Mouse (Mus musculus) layer of hippocampus, adult 9-10 months (tissue): Measurements from ENCODE around the gene Ube2q1.
"Not testable (repeated sequence)": the region's sequence is repeated elsewhere in the genome, so short reads cannot be mapped to it uniquely, and the experiment has no call there.

Experiments used
- DNase-seq: peaks from one replicate; pipeline ENCODE4 v3.0.0; 2022; ENCODE audit warnings: low spot score

Gene Ube2q1

GRCm38 (mm10) chr3:89788680-89789352 lies 15.4 kb downstream of the Ube2q1 start:
- DNase-seq: no peak

- DNase-seq: no peak
These were observed 21.2 kb downstream of the Ube2q1 start for GRCm38 (mm10) chr3:89794616-89795015.

GRCm38 (mm10) chr3:89795746-89796145 lies 22.3 kb downstream of the Ube2q1 start:
- no peak for DNase-seq

- DNase-seq: no peak
These were observed 22.9 kb downstream of the Ube2q1 start for GRCm38 (mm10) chr3:89796358-89796757.

- no peak for DNase-seq
These were observed 25.1 kb downstream of the Ube2q1 start for GRCm38 (mm10) chr3:89798518-89798917.

- no peak for DNase-seq
These were observed 26.1 kb downstream of the Ube2q1 start for GRCm38 (mm10) chr3:89799476-89799875.

GRCm38 (mm10) chr3:89800078-89800477 lies 26.7 kb downstream of the Ube2q1 start:
- DNase-seq: not testable (repeated sequence)

GRCm38 (mm10) chr3:89800774-89801506 lies 27.5 kb downstream of the Ube2q1 start:
- no peak for DNase-seq

GRCm38 (mm10) chr3:89801507-89801847 lies 28.1 kb downstream of the Ube2q1 start:
- no peak for DNase-seq

- DNase-seq: no peak
These were observed 29.5 kb downstream of the Ube2q1 start for GRCm38 (mm10) chr3:89802876-89803275.

GRCm38 (mm10) chr3:89805179-89805578 lies 31.8 kb downstream of the Ube2q1 start:
- no peak for DNase-seq

- no peak for DNase-seq
These were observed 33.3 kb downstream of the Ube2q1 start for GRCm38 (mm10) chr3:89806751-89807150.

- DNase-seq: no peak
These were observed 33.8 kb downstream of the Ube2q1 start for GRCm38 (mm10) chr3:89807171-89807570.

GRCm38 (mm10) chr3:89807881-89808280 lies 34.5 kb downstream of the Ube2q1 start:
- no peak for DNase-seq

GRCm38 (mm10) chr3:89808638-89809037 lies 35.2 kb downstream of the Ube2q1 start:
- no peak for DNase-seq

GRCm38 (mm10) chr3:89810841-89811240 lies 37.4 kb downstream of the Ube2q1 start:
- no peak for DNase-seq

- DNase-seq: no peak
These were observed 38.8 kb downstream of the Ube2q1 start for GRCm38 (mm10) chr3:89812166-89812565.

GRCm38 (mm10) chr3:89814051-89814450 lies 40.6 kb downstream of the Ube2q1 start:
- DNase-seq: no peak

GRCm38 (mm10) chr3:89817056-89817455 lies 43.6 kb downstream of the Ube2q1 start:
- DNase-seq: no peak

GRCm38 (mm10) chr3:89818605-89819004 lies 45.2 kb downstream of the Ube2q1 start:
- DNase-seq: no peak

GRCm38 (mm10) chr3:89819897-89820296 lies 46.5 kb downstream of the Ube2q1 start:
- DNase-seq: no peak

- DNase-seq: no peak
These were observed 47.1 kb downstream of the Ube2q1 start for GRCm38 (mm10) chr3:89820311-89821095.

GRCm38 (mm10) chr3:89821096-89821513 lies 47.7 kb downstream of the Ube2q1 start:
- DNase-seq: no peak
